Mouse (Mus musculus) hindbrain, embryonic 10.5 days (tissue): ENCODE data around the gene Vps18. TPM values are rescaled to one million over a fixed set of nuclear protein-coding genes. Genes with fewer than 3 reads are reported as not detected.
A peak's percentile ranks its signal among the peaks of the same experiment; 100 is the strongest.

Experiments
- DNase-seq: peaks from one replicate; pipeline ENCODE4 v3.0.0-alpha.2; 2017; ENCODE audit warnings: low spot score
- H3K27ac ChIP-seq: fragments of 300-500 bp; sonication (generic); 2 replicates; pipeline ENCODE4 v1.5.1; 2016; ENCODE audit warnings: mild to moderate bottlenecking, moderate library complexity
- H3K27me3 ChIP-seq: fragments of 300-500 bp; sonication (generic); 2 replicates; pipeline ENCODE4 v1.6.1; 2016; ENCODE audit warnings: mild to moderate bottlenecking; ENCODE audit not compliant: poor library complexity, insufficient read depth, severe bottlenecking
- H3K36me3 ChIP-seq: fragments of 300-500 bp; sonication (generic); 2 replicates; pipeline ENCODE4 v1.6.1; 2016; ENCODE audit warnings: mild to moderate bottlenecking, moderate library complexity
- H3K4me1 ChIP-seq: fragments of 300-500 bp; sonication (generic); replicated peaks from 2 replicates; pipeline ENCODE4 v1.6.1; 2016; ENCODE audit warnings: mild to moderate bottlenecking
- H3K4me3 ChIP-seq: fragments of 300-500 bp; sonication (generic); 2 replicates; pipeline ENCODE4 v1.5.1; 2016; ENCODE audit warnings: mild to moderate bottlenecking, moderate library complexity
- H3K9me3 ChIP-seq: fragments of 300-500 bp; sonication (generic); 2 replicates; pipeline ENCODE4 v1.6.1; 2016; ENCODE audit warnings: mild to moderate bottlenecking, moderate library complexity
- WGBS: fragments of 180-500 bp; shearing (Covaris S2); methylation state at CpG from one replicate; pipeline ENCODE4 v1.1.7; 2016; 5-methylcytosine and 5-hydroxymethylcytosine counted together
- polyA plus RNA-seq: library from polyadenylated mRNA; unstranded; fragments of >200 nt; fragmentation: Nextera tagmentation; extraction: Ambion mirVana; gene quantifications from 2 replicates; pipeline ENCODE4 v1.2.1, GENCODE M21; 2016

Gene Vps18
- polyA plus RNA-seq, 1 experiment from 2014 or later = 26.7 TPM

DNA sequence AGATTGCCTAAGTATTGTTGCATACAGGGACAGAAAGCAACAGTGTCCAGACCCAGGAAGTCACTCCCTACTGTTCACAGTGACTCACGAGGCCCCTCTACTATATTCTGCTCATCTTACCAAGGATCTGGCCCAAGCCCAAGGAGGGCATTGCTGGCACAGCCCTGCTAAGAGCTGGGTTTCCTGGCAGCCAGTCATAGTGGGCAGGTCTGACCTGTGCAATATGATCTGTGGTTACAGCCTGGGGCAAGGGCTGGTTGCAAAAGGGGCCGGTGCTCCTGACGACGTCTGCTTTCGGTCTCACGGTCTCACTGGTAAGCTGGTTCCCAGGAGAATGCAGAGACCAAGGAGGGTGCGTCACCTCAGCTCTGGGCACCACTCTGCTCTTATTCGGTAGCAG is 25.6 kb upstream of the Vps18 start:
- Histone ChIP-seq H3K27ac (no peak overlapping the region), H3K4me3 (no peak overlapping the region), H3K9me3 (no peaks in the 10 kb centered on the region), H3K27me3 (peaks cover 1% of the 10 kb centered on the region; the same call in 1 of the 2 replicates), H3K4me1 (0 out of 2 replicates have a peak, but pooled peaks cover 3% of the 10 kb centered on the region), H3K36me3 (no peaks in the 10 kb centered on the region)
- 47% methylated on average over 8 of the region's 8 CpGs for WGBS
- DNase-seq = no peak

DNA sequence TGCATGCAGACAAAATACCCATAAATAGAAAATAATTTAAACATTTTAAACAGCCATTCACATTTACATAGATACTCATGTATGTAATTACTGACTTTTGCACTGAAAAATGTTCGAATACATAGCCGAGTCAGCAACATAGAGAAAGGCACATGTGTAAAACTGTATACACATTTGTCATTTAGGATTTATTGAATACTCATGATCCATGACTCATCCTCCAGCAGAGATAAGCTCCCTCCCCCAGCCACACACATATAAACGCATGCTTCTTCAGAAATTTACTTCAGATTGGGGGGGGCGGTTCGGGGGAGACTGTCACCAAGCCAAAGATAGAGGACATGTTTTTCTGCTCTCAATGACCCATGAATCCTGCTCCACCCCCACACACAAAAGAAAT is 24.7 kb upstream of the Vps18 start:
- DNase-seq = no peak
- 0 out of 2 replicates have a peak, but pooled peaks cover 3% of the 10 kb centered on the region for H3K4me1 ChIP-seq
- WGBS = 87% methylated on average over 5 of the region's 5 CpGs
- no peaks in the 10 kb centered on the region for H3K36me3 ChIP-seq
- H3K9me3 ChIP-seq = no peaks in the 10 kb centered on the region
- peaks cover 10% of the 10 kb centered on the region; the same call in 1 of the 2 replicates for H3K27me3 ChIP-seq
- H3K27ac ChIP-seq = no peak overlapping the region
- no peak overlapping the region for H3K4me3 ChIP-seq

DNA sequence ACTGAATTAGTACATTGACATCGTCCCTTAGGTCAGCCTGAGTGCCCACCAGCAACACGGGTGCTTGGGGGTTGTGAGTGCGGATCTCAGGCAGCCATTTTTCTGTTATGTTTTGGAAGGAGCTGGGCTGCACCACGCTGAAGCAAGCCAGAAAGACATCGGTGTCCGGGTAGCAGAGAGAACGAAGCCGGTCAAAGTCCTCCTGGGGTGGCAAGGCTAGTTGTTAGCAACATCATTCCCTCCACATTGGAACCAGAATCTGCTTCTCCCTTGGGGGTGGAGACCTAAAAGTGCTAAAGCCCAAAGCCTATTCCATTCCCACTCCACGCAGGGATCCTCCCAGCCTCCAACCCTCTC is 18.3 kb upstream of the Vps18 start:
- H3K27ac ChIP-seq = peak overlapping the region; percentile 81; the same call in 1 of the 2 replicates
- WGBS = 51% methylated on average over 9 of the region's 9 CpGs

DNA sequence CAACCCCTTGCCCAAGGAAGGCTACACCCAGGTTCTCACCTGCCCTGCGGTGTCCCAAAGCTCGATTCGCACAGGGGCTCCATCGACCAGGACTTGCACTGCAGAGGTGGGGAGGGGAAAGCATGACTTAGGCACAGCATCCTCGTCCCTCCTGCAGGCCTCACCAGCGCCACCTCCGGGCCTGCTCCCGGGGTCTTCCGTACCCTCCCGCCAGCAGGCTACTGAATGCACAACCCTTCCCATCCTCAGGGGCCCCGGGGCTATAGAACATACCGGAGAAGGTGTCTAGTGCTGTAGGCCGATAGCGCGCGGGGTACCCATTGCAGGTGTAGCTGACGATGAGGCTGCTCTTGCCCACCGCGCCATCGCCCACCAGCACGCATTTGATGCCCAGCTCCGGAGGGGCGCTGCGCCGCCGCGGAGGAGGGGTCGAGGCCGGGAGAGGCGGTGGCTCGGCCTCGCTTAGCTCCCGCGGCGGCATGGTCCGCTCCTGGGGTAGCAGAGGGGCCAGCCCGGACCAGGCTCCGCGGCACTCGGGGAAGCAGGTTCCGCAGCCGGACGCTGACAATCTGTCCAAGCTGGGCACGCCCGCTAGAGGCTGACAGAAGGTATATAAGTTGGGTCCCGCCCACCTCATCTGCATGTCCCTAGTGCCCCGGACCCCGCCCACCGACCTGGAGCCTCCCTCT is 17.8 kb upstream of the Vps18 start, which contains the start of gene Rhov:
Gene Rhov, minus strand, starts transcription at position 630 of the 689 bp plus-strand sequence.
- WGBS = under 1% methylated on average over 49 of the region's 49 CpGs
- peak within 1 kb of the TSS; percentile 69 for H3K4me3 ChIP-seq
- peaks cover 12% of the 10 kb centered on the region for H3K4me1 ChIP-seq
- peak; percentile 69 for DNase-seq
- H3K27me3 ChIP-seq = peaks cover 32% of the 10 kb centered on the region
- no peaks in the 10 kb centered on the region for H3K36me3 ChIP-seq
- no peaks in the 10 kb centered on the region for H3K9me3 ChIP-seq
- H3K27ac ChIP-seq = peak within 1 kb of the TSS; percentile 81

More for the DNA sequence above, 18.3 kb upstream of the Vps18 start:
- no peak for DNase-seq
- Histone ChIP-seq H3K4me1 (peaks cover 12% of the 10 kb centered on the region), H3K27me3 (peaks cover 32% of the 10 kb centered on the region), H3K9me3 (no peaks in the 10 kb centered on the region), H3K36me3 (no peaks in the 10 kb centered on the region), H3K4me3 (peak overlapping the region; percentile 69)

DNA sequence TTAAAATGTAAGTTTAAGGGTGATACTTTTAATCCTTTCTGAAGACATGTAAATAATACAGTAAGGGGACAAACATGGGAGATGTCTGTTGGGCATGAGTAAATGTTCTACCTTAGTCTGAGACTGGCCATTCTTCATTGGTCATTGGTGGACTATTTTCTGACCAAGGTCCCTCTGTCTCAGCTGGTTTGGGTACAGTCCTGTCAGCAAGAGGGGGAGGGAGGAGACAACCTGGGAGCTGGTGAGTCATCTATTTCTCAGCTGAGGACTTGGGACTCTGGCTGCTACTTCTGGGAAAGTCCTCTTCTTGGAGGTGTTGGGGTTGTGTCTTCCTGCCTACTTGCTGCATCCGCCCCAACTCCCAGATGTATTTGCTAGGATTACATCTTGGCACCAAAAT is 14.4 kb upstream of the Vps18 start:
- no peak for DNase-seq

DNA sequence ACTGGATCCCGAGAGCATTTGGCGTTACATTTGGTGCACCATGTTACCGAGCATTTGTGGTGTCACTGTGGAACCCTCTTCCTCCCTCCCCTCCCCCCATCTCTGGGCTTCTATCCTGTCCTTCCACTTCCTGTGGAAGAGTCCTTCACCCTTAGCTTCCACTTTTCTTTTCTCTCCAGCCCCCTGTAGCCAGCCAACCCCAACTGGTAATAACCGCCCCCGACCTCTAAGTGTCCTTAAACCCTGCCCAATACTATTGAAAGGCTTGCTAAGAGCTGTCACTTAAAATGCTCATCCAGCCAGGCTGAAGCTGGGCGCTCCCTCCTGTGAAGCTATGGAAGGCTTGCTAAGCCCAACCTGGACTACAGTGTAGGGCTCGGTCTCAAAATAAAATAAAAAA is 11.6 kb upstream of the Vps18 start:
- no peaks in the 10 kb centered on the region for H3K4me1 ChIP-seq
- H3K27ac ChIP-seq = no peak overlapping the region
- no peak for DNase-seq
- H3K27me3 ChIP-seq = 0 out of 2 replicates have a peak, but pooled peaks cover 2% of the 10 kb centered on the region
- H3K9me3 ChIP-seq = no peaks in the 10 kb centered on the region
- H3K4me3 ChIP-seq = no peak overlapping the region
- WGBS = 77% methylated on average over 7 of the region's 7 CpGs
- no peaks in the 10 kb centered on the region for H3K36me3 ChIP-seq

More for the DNA sequence above, 14.4 kb upstream of the Vps18 start:
- no peak overlapping the region for H3K27ac ChIP-seq
- H3K36me3 ChIP-seq = no peaks in the 10 kb centered on the region
- WGBS = 81% methylated on average over 1 of the region's 1 CpGs
- H3K9me3 ChIP-seq = no peaks in the 10 kb centered on the region
- H3K27me3 ChIP-seq = peaks cover 19% of the 10 kb centered on the region
- peaks cover 12% of the 10 kb centered on the region for H3K4me1 ChIP-seq
- H3K4me3 ChIP-seq = no peak overlapping the region

DNA sequence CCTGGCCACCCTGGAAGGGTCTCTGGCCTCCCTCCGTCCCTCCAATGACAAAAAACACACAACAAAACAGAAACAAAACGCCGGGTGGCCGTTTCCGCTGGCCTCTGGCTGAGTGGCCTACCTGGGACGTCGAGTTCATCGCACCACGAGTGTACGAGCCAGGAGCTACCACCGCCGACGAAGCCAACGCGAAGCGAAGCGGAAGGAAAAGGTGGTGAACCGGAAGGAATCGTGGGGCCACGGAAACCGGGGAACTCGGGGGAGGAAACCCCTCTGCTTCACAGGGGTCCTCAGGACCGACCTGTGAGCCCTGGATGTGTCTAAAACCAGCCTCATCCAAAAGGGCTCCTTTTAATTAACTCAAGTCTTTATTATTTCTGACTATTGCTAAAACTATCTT is 10.7 kb upstream of the Vps18 start:
- H3K27ac ChIP-seq = no peak overlapping the region
- H3K9me3 ChIP-seq = no peaks in the 10 kb centered on the region
- DNase-seq = no peak
- H3K36me3 ChIP-seq = no peaks in the 10 kb centered on the region
- WGBS = 87% methylated on average over 23 of the region's 23 CpGs
- no peaks in the 10 kb centered on the region for H3K4me1 ChIP-seq
- no peak overlapping the region for H3K4me3 ChIP-seq
- 0 out of 2 replicates have a peak, but pooled peaks cover 2% of the 10 kb centered on the region for H3K27me3 ChIP-seq

DNA sequence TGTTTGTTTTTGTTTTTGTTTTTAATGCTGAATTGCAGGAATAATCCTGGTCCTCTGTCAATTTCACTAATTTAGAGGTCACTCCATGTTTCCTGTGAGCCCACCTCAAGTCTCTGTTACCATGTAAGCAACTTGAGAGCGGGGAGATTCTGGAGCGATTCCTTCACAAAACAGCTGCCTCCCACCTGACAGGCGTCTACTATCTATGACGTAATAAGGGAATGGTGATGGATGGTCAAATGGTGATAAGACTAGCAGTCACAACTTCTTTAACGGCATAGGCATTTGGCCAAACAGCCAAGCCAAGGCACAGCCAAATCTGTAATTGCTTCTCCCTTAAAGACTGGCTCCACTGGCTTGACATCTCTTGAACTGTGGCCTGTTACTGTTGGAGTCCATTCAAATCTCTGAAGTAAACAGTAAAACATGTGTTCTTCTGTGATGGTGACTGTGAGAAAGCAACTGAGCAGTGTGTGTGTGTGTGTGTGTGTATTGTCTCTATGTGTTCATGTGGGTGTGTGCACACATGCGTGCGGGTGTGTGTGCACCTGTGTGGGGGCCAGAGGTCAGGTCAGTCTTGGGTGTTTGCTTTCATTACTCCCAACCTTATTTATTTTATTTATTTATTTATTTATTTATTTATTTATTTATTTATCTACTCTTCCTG is 6.5 kb upstream of the Vps18 start:
- WGBS = 94% methylated on average over 7 of the region's 7 CpGs
- no peaks in the 10 kb centered on the region for H3K4me1 ChIP-seq
- no peaks in the 10 kb centered on the region for H3K36me3 ChIP-seq
- DNase-seq = no peak
- no peak overlapping the region for H3K4me3 ChIP-seq
- H3K9me3 ChIP-seq = no peaks in the 10 kb centered on the region
- no peaks in the 10 kb centered on the region for H3K27me3 ChIP-seq
- no peak overlapping the region for H3K27ac ChIP-seq

DNA sequence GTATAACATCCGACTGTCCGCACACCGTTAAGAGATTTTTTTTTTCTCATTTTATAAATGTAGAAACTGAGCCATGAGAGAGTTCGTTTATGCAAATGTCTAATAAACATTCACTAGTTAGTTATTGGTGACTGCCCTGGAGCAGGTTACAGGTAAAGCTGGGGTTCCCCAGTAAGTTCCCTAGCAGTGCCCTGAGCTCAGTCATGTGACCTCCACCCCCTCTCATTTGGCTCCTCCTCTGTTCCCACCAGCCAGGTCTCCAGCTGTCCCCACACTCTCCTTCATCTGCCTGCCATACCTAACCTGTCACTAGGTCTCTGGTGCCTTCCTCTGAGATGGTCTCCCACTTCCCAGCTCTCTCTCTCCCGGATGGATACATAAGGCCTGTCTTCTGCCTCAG is 1.2 kb upstream of the Vps18 start:
- Histone ChIP-seq H3K27me3 (peaks cover 8% of the 10 kb centered on the region), H3K36me3 (peaks cover 25% of the 10 kb centered on the region), H3K4me3 (no peak overlapping the region), H3K4me1 (peaks cover 26% of the 10 kb centered on the region), H3K9me3 (no peaks in the 10 kb centered on the region), H3K27ac (no peak overlapping the region)
- DNase-seq = no peak
- WGBS = 88% methylated on average over 5 of the region's 5 CpGs

DNA sequence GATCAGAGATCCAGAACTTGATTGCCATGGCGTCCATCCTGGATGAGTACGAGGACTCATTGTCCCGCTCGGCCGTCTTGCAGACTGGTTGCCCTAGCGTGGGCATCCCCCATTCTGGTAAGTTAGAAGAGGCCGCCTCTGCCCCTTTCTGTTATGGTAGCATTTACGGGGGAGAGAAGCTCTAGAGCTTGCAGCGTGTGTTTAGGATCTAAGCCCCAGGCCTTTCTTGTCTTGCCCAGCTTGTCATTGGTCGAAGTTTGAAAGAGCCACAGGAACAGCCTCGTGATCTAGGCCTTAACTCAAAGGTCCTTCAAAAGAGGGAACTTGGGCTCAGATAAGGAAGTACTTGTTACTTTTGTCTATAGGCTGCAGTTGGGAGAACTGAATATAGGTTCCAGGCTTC is 475 bp downstream of the Vps18 start:
- peak overlapping the region; percentile 76 for H3K4me3 ChIP-seq
- DNase-seq = no peak
- H3K9me3 ChIP-seq = no peaks in the 10 kb centered on the region
- WGBS = 4% methylated on average over 11 of the region's 11 CpGs
- peaks cover 42% of the 10 kb centered on the region for H3K36me3 ChIP-seq
- peak overlapping the region; percentile 83 for H3K27ac ChIP-seq
- peaks cover 8% of the 10 kb centered on the region for H3K27me3 ChIP-seq
- H3K4me1 ChIP-seq = peaks cover 26% of the 10 kb centered on the region

DNA sequence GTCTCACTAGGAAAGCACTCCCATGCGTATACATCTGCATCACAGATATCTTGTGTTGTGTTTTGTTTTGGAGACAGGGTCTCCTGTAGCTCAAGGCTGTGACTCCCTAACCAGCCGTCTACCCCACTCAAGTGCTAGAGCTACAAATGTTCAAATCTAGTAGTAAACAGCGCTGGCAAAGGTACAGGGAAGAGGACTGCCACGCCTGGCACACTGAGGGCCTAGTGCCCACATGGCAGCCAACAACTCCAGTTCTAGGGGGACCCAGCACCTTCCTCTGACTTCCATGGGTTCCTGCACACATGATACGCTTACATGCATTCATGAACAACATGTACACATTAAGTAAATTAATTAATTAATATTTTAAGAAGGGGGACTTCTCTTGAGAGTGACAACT is 3.7 kb downstream of the Vps18 start:
- H3K9me3 ChIP-seq = no peaks in the 10 kb centered on the region
- H3K36me3 ChIP-seq = peaks cover 69% of the 10 kb centered on the region
- no peak overlapping the region for H3K27ac ChIP-seq
- DNase-seq = no peak
- H3K27me3 ChIP-seq = peaks cover 7% of the 10 kb centered on the region
- 96% methylated on average over 5 of the region's 5 CpGs for WGBS
- no peak overlapping the region for H3K4me3 ChIP-seq
- H3K4me1 ChIP-seq = peaks cover 26% of the 10 kb centered on the region

DNA sequence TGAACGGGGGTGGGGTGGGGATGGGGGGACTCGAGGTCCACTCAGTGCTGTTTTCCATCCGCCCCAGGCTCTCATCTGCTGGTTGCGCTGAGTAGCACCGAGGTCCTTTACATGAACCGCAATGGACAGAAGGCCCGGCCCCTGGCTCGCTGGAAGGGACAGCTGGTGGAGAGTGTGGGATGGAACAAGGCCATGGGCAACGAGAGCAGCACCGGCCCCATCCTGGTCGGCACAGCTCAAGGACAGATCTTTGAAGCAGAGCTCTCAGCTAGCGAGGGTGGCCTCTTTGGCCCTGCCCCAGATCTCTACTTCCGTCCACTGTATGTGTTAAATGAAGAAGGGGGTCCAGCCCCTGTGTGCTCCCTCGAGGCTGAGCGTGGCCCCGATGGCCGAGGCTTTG is 4.3 kb downstream of the Vps18 start:
- Histone ChIP-seq H3K27me3 (0 out of 2 replicates have a peak, but pooled peaks cover under 1% of the 10 kb centered on the region), H3K27ac (no peak overlapping the region), H3K4me3 (no peak overlapping the region), H3K36me3 (peaks cover 74% of the 10 kb centered on the region), H3K9me3 (no peaks in the 10 kb centered on the region), H3K4me1 (peaks cover 21% of the 10 kb centered on the region)
- WGBS = 97% methylated on average over 17 of the region's 17 CpGs
- no peak for DNase-seq

DNA sequence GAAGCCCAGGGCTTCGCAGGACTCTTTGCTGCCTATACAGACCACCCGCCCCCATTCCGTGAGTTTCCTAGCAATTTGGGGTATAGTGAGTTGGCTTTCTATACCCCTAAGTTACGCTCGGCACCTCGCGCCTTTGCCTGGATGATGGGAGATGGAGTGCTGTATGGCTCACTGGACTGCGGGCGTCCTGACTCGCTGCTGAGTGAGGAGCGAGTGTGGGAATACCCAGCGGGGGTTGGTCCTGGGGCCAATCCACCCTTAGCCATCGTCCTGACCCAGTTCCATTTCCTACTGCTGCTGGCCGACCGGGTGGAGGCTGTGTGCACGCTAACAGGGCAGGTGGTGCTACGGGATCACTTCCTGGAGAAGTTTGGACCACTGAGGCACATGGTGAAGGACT is 4.8 kb downstream of the Vps18 start:
- peaks cover 79% of the 10 kb centered on the region for H3K36me3 ChIP-seq
- no peak for DNase-seq
- no peaks in the 10 kb centered on the region for H3K9me3 ChIP-seq
- peaks cover 16% of the 10 kb centered on the region for H3K4me1 ChIP-seq
- no peaks in the 10 kb centered on the region for H3K27me3 ChIP-seq
- WGBS = 94% methylated on average over 17 of the region's 17 CpGs
- no peak overlapping the region for H3K27ac ChIP-seq
- H3K4me3 ChIP-seq = no peak overlapping the region
